Mouse (Mus musculus): ENCODE data around the gene Pth2. TPM values are rescaled to one million over a fixed set of nuclear protein-coding genes. Genes with fewer than 3 reads are reported as not detected.
"Not testable (repeated sequence)": the region's sequence is repeated elsewhere in the genome, so short reads cannot be mapped to it uniquely, and the experiment has no call there.

Pth2 gene
- polyA plus RNA-seq, 1 experiment from 2014 or later = not detected

- no peaks in the 10 kb centered on the region for H3K27me3 ChIP-seq (ENCODE audit: control insufficient read depth, insufficient read depth, low read length)
- no peak overlapping the region for H3K4me2 ChIP-seq (replicated peaks)
- no peaks in the 10 kb centered on the region for H3K9me3 ChIP-seq (ENCODE audit: control insufficient read depth, low read length)
- H3K4me1 ChIP-seq (replicated peaks; ENCODE audit: control insufficient read depth, insufficient read depth, low read length) = peaks cover 11% of the 10 kb centered on the region
- WGBS = 75% methylated on average over 4 of the region's 4 CpGs
- DNase-seq (ENCODE audit: low spot score) = no peak
- H3K4me3 ChIP-seq (replicated peaks; ENCODE audit: low read length) = no peak overlapping the region
- H3K36me3 ChIP-seq (replicated peaks; ENCODE audit: control insufficient read depth, insufficient read depth) = 0 out of 2 replicates have a peak, but pooled peaks cover 6% of the 10 kb centered on the region
- no peak overlapping the region for H3K9ac ChIP-seq
- no peak overlapping the region for H3K27ac ChIP-seq
- ATAC-seq (ENCODE audit: low FRiP score) = no peak
These were observed 30.5 kb upstream of the Pth2 start for GRCm38 (mm10) chr7:45150321-45150720.

- no peak for ATAC-seq (ENCODE audit: low FRiP score)
- no peaks in the 10 kb centered on the region for H3K27me3 ChIP-seq (ENCODE audit: control insufficient read depth, insufficient read depth, low read length)
- 0 out of 2 replicates have a peak overlapping the region, but pooled peaks have one; percentile 28 for H3K9ac ChIP-seq
- H3K4me2 ChIP-seq (replicated peaks) = no peak overlapping the region
- DNase-seq (ENCODE audit: low spot score) = no peak
- no peak overlapping the region for H3K4me3 ChIP-seq (replicated peaks; ENCODE audit: low read length)
- 56% methylated on average over 11 of the region's 11 CpGs for WGBS
- no peak overlapping the region for H3K27ac ChIP-seq
- peaks cover 12% of the 10 kb centered on the region for H3K4me1 ChIP-seq (replicated peaks; ENCODE audit: control insufficient read depth, insufficient read depth, low read length)
- H3K9me3 ChIP-seq (ENCODE audit: control insufficient read depth, low read length) = no peaks in the 10 kb centered on the region
- H3K36me3 ChIP-seq (replicated peaks; ENCODE audit: control insufficient read depth, insufficient read depth) = 0 out of 2 replicates have a peak, but pooled peaks cover 6% of the 10 kb centered on the region
These were observed 29.5 kb upstream of the Pth2 start for GRCm38 (mm10) chr7:45151303-45151702.

- Histone ChIP-seq H3K4me1 (replicated peaks; ENCODE audit: control insufficient read depth, insufficient read depth, low read length) (peaks cover 12% of the 10 kb centered on the region), H3K4me2 (replicated peaks) (peak overlapping the region; percentile 93)
- not testable (repeated sequence) for ATAC-seq (ENCODE audit: low FRiP score); H3K4me3 ChIP-seq (replicated peaks; ENCODE audit: low read length); H3K9ac ChIP-seq; H3K27me3 ChIP-seq (ENCODE audit: control insufficient read depth, insufficient read depth, low read length); H3K27ac ChIP-seq; DNase-seq (ENCODE audit: low spot score); H3K9me3 ChIP-seq (ENCODE audit: control insufficient read depth, low read length); H3K36me3 ChIP-seq (replicated peaks; ENCODE audit: control insufficient read depth, insufficient read depth)
- WGBS = 95% methylated on average over 2 of the region's 2 CpGs
These were observed 27.7 kb upstream of the Pth2 start for GRCm38 (mm10) chr7:45153052-45153451.

- no peaks in the 10 kb centered on the region for H3K27me3 ChIP-seq (ENCODE audit: control insufficient read depth, insufficient read depth, low read length)
- WGBS = 2% methylated on average over 5 of the region's 5 CpGs
- H3K27ac ChIP-seq = peak overlapping the region; percentile 97
- ATAC-seq (ENCODE audit: low FRiP score) (no peak), DNase-seq (ENCODE audit: low spot score) (no peak)
- H3K4me2 ChIP-seq (replicated peaks) = peak overlapping the region; percentile 93
- H3K9ac ChIP-seq = peak overlapping the region; percentile 94
- no peaks in the 10 kb centered on the region for H3K9me3 ChIP-seq (ENCODE audit: control insufficient read depth, low read length)
- peaks cover 5% of the 10 kb centered on the region; the same call in 1 of the 2 replicates for H3K36me3 ChIP-seq (replicated peaks; ENCODE audit: control insufficient read depth, insufficient read depth)
- peak overlapping the region; percentile 68 for H3K4me3 ChIP-seq (replicated peaks; ENCODE audit: low read length)
- H3K4me1 ChIP-seq (replicated peaks; ENCODE audit: control insufficient read depth, insufficient read depth, low read length) = peaks cover 12% of the 10 kb centered on the region
These were observed 27.2 kb upstream of the Pth2 start for GRCm38 (mm10) chr7:45153586-45153985.

GRCm38 (mm10) chr7:45154096-45154992 lies 26.5 kb upstream of the Pth2 start, which contains the start of the genes Pih1d1 and Aldh16a1:
Pih1d1 (plus strand) TSS chr7:45154303.
Aldh16a1 (minus strand) TSS chr7:45154584.
- ATAC-seq (ENCODE audit: low FRiP score) = peak; percentile 97
- DNase-seq (ENCODE audit: low spot score) = peak; percentile 96
- 5% methylated on average over 68 of the region's 69 CpGs for WGBS

GRCm38 (mm10) chr7:45154993-45155514 lies 25.7 kb upstream of the Pth2 start:
- peaks cover 19% of the 10 kb centered on the region for H3K36me3 ChIP-seq (replicated peaks; ENCODE audit: control insufficient read depth, insufficient read depth)
- 80% methylated on average over 12 of the region's 12 CpGs for WGBS
- no peaks in the 10 kb centered on the region for H3K9me3 ChIP-seq (ENCODE audit: control insufficient read depth, low read length)
- H3K9ac ChIP-seq = peak overlapping the region; percentile 94; the same call in 1 of the 2 replicates
- H3K4me3 ChIP-seq (replicated peaks; ENCODE audit: low read length) = peak overlapping the region; percentile 68
- ATAC-seq (ENCODE audit: low FRiP score) = no peak; the same call in 1 of the 2 replicates
- H3K27ac ChIP-seq = peak overlapping the region; percentile 14; the same call in 1 of the 2 replicates
- H3K4me2 ChIP-seq (replicated peaks) = peak overlapping the region; percentile 93
- H3K27me3 ChIP-seq (ENCODE audit: control insufficient read depth, insufficient read depth, low read length) = no peaks in the 10 kb centered on the region
- DNase-seq (ENCODE audit: low spot score) = no peak
- H3K4me1 ChIP-seq (replicated peaks; ENCODE audit: control insufficient read depth, insufficient read depth, low read length) = peaks cover 12% of the 10 kb centered on the region

More at GRCm38 (mm10) chr7:45154096-45154992, 26.5 kb upstream of the Pth2 start, which contains the start of the genes Pih1d1 and Aldh16a1:
- H3K4me1 ChIP-seq (replicated peaks; ENCODE audit: control insufficient read depth, insufficient read depth, low read length) = peaks cover 12% of the 10 kb centered on the region
- peak within 1 kb of the TSS; percentile 68 for H3K4me3 ChIP-seq (replicated peaks; ENCODE audit: low read length)
- H3K27me3 ChIP-seq (ENCODE audit: control insufficient read depth, insufficient read depth, low read length) = no peaks in the 10 kb centered on the region
- peaks cover 13% of the 10 kb centered on the region for H3K36me3 ChIP-seq (replicated peaks; ENCODE audit: control insufficient read depth, insufficient read depth)
- peak within 1 kb of the TSS; percentile 94 for H3K9ac ChIP-seq
- H3K27ac ChIP-seq = peak within 1 kb of the TSS; percentile 97
- H3K4me2 ChIP-seq (replicated peaks) = peak within 1 kb of the TSS; percentile 93
- no peaks in the 10 kb centered on the region for H3K9me3 ChIP-seq (ENCODE audit: control insufficient read depth, low read length)

- ATAC-seq (ENCODE audit: low FRiP score) = no peak
- WGBS = 88% methylated on average over 9 of the region's 9 CpGs
- H3K9me3 ChIP-seq (ENCODE audit: control insufficient read depth, low read length) = no peaks in the 10 kb centered on the region
- no peak for DNase-seq (ENCODE audit: low spot score)
- H3K27me3 ChIP-seq (ENCODE audit: control insufficient read depth, insufficient read depth, low read length) = no peaks in the 10 kb centered on the region
- H3K36me3 ChIP-seq (replicated peaks; ENCODE audit: control insufficient read depth, insufficient read depth) = peaks cover 24% of the 10 kb centered on the region
- H3K9ac ChIP-seq = no peak overlapping the region
- no peak overlapping the region for H3K27ac ChIP-seq
- H3K4me3 ChIP-seq (replicated peaks; ENCODE audit: low read length) = no peak overlapping the region
- H3K4me2 ChIP-seq (replicated peaks) = peak overlapping the region; percentile 93
- peaks cover 12% of the 10 kb centered on the region for H3K4me1 ChIP-seq (replicated peaks; ENCODE audit: control insufficient read depth, insufficient read depth, low read length)
These were observed 25.2 kb upstream of the Pth2 start for GRCm38 (mm10) chr7:45155590-45155989.

- Histone ChIP-seq H3K27me3 (ENCODE audit: control insufficient read depth, insufficient read depth, low read length) (no peaks in the 10 kb centered on the region), H3K4me3 (replicated peaks; ENCODE audit: low read length) (no peak overlapping the region), H3K4me2 (replicated peaks) (no peak overlapping the region), H3K27ac (no peak overlapping the region), H3K9ac (no peak overlapping the region), H3K4me1 (replicated peaks; ENCODE audit: control insufficient read depth, insufficient read depth, low read length) (peaks cover 12% of the 10 kb centered on the region), H3K9me3 (ENCODE audit: control insufficient read depth, low read length) (no peaks in the 10 kb centered on the region), H3K36me3 (replicated peaks; ENCODE audit: control insufficient read depth, insufficient read depth) (peaks cover 25% of the 10 kb centered on the region)
- 95% methylated on average over 15 of the region's 15 CpGs for WGBS
- no peak for DNase-seq (ENCODE audit: low spot score)
- no peak for ATAC-seq (ENCODE audit: low FRiP score)
These were observed 24.6 kb upstream of the Pth2 start for GRCm38 (mm10) chr7:45156206-45156605.

GRCm38 (mm10) chr7:45157459-45157858 lies 23.3 kb upstream of the Pth2 start:
- H3K4me3 ChIP-seq (replicated peaks; ENCODE audit: low read length) = no peak overlapping the region
- peaks cover 25% of the 10 kb centered on the region for H3K36me3 ChIP-seq (replicated peaks; ENCODE audit: control insufficient read depth, insufficient read depth)
- no peak overlapping the region for H3K27ac ChIP-seq
- H3K9me3 ChIP-seq (ENCODE audit: control insufficient read depth, low read length) = no peaks in the 10 kb centered on the region
- peaks cover under 1% of the 10 kb centered on the region; the same call in 1 of the 2 replicates for H3K27me3 ChIP-seq (ENCODE audit: control insufficient read depth, insufficient read depth, low read length)
- H3K4me2 ChIP-seq (replicated peaks) = no peak overlapping the region
- 86% methylated on average over 14 of the region's 14 CpGs for WGBS
- peaks cover 18% of the 10 kb centered on the region for H3K4me1 ChIP-seq (replicated peaks; ENCODE audit: control insufficient read depth, insufficient read depth, low read length)
- ATAC-seq (ENCODE audit: low FRiP score) = no peak
- no peak for DNase-seq (ENCODE audit: low spot score)
- no peak overlapping the region for H3K9ac ChIP-seq

All from hindbrain, embryonic 14.5 days (tissue).